Mouse (Mus musculus): Measurements from ENCODE around the gene Tnks1bp1.

Tnks1bp1 gene

DNA sequence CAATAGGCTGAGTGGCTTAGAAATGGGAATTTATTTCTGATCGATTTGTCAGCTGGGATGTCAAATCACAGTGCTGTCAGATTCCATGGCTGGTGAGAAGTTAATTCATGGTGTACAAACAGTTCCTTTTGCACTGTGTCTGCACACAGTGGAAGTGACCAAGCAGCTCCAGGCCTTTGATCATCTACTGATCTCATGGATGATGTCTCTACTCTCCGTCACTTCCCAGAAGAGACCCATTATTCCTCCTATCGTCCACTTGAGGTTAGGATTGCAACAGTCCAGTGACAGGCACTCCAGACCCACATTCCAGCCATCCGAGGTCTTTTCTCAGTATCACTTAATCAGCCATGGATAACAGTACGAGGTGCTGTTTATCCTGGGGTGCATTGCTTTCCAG is 25.9 kb downstream of the Tnks1bp1 start:
- no peak for DNase-seq (ENCODE audit: low read depth in 2 of 2, low spot score in 2 of 2)

DNA sequence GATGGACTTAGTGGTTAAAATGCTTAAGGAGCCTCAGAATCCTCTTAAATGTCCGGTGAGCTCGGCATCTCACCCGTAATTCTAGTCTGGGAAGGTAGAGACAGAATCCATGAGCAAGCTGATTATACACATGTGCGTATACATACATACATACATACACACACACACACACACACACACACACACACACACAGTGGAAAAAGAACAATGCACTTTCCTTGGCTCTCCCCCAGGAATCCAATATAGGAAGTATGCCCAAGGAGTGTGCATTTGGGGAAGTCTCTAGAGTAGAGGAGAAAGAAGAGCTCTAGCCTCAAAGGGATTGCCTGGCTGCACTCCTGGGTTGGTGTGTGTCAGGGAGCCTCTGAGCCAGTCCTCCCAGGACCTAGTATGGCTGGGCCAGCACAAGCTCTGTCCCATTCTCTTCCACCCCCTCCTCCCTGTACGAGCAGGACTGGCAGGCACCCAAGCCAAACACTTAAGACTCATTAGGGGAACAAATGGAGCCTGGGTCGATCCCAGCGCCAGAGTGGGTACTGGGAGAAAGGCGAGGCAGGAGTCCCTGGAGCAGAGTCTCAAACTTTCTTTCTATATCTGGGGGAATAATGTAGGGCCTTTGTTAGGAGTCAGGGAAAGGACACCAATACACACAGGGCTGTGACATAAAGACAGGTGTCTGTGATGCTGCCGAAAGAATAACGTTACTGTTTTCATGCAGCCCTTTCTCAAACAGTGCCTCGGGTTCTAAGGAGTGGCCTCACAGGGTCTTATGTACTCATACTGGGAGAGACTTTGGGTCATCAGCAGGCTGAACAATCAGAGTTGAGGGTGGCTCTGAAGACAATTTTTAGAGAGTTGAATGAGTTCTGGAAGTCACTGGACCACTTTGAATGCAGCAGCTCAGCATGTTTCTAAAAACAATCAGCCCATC is 41.2 kb downstream of the Tnks1bp1 start:
- DNase-seq (ENCODE audit: low read depth in 2 of 2, low spot score in 2 of 2) = no peak

DNA sequence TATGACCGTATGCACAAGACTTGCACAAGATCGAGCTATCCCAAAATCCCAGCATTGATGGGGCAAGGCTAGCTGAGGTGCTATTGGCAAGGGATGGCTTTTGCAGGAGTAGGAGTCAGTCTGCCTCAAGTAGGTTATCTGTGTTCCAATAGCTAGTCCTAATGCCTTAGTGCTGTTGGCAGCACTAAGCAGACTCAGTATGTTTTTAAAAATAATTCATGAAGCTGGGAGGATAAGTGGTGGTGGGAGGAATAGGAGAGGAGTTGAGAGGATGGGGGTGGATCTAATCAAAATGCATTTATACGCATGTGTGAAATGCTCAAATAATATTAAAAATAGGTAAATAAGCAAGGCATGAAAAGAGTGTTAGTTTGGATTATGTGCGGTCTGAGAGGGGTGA is 43.5 kb downstream of the Tnks1bp1 start:
- no peak for DNase-seq (ENCODE audit: low read depth in 2 of 2, low spot score in 2 of 2)

DNA sequence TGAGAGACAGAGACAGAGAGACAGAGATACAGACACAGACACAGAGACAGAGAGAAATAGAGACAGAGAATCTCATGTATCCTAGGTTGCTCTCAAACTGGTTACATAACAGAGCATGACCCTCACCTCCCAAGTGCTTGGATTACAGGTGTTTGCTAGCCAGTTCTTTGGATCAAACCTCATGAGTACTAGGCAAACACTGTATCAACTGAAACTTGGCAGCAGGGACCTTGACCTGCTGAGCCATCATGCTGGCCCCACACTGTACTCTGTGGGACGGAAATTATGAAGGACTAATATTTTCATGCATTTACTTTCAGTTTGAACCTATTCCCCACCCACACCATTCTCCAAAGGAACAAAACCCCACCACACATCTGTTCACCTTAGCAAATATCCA is 45.6 kb downstream of the Tnks1bp1 start:
- DNase-seq (ENCODE audit: low read depth in 2 of 2, low spot score in 2 of 2) = no peak

DNA sequence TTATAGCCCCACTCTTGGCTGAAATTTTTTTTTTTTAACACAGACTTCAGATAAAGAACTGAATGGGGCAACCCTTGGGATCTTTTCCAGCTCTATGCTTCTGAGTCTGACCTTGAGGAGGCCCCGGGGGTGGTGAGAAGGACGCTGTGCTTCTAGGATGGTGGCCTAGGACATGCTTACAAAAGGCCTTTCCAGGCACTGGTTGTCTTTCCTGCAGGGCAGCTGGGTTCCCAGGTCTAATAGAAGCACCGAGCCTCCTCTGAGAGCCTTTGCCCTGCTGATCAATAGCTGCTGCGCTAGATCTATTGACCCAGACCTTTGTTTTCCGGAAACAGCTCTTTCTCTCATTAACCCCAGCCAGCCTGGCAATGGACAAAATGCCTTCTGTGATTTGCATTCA is 48.1 kb downstream of the Tnks1bp1 start:
- no peak for DNase-seq (ENCODE audit: low read depth in 2 of 2, low spot score in 2 of 2)

DNA sequence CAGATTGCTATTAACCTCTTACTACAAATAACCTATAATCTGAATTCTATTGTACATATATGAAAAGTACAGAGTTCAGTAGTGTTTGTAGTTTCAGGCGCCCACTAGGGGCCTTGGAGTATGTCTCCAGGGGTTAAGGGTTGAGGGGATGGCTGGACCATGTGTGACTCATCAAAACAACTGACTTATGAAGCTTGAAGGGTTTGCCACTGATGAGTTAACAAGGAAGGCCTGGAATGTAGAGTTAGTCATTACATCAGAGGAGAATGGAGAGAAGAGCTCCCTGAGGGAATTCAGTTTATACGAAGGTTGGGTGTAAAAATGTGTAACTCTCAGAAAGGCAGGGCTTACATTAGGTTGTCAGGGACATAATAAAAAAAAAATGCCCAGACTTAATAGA is 50.2 kb downstream of the Tnks1bp1 start:
- DNase-seq (ENCODE audit: low read depth in 2 of 2, low spot score in 2 of 2) = no peak

DNA sequence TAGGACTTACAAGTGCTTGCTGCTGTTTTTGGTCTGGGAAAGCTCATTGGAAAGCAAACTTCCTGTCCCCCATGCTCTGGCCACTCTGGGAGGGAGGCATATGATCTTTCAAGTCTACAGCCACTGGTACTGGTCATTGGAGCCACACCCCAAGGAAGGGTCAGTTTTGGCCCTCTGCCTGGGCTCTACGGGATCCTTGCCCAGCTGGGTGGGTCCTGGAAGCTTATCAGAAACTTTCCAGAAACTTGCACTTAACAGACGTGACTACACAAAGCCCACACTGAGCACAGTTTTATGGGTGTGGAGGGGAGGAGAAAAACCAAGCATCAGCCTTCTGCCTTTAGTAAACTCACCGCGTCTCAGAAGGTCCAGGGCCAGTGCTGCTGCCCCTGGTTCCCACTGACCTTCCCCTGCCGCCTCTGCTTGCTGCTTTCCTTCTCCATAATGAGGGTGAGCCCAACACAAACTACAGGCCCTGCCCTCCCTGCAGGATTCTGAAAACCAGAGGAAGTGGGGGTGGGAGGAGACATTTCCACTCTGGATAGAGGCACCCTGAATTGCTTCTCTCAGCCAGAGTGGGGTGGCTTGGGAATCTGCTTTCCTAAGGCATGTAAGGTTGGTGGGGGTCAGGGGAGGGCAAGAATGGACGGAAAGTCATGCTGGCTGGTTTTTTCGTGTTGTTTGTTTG is 51.1 kb downstream of the Tnks1bp1 start:
- DNase-seq (ENCODE audit: low read depth in 2 of 2, low spot score in 2 of 2) = no peak

DNA sequence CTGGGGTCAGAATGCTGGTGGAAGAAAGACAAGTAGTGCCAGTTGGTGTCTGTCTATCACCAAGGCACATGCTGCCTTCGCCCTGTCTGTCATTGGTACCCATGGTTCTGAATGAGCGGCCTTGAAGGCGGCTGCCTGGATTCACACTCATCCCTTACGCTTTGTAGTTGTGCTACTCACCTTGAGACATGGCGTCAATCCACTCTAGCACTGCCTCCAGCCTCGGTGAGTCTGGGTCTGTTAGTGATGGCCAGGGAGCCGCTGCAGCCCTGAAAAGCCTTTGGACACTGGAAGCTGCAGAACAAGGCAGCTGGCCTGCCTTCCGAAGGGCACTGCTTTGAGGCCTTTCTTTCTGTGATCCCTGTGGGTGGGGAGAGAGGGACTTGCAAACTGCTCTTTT is 55.4 kb downstream of the Tnks1bp1 start:
- DNase-seq (ENCODE audit: low read depth in 2 of 2, low spot score in 2 of 2) = no peak

DNA sequence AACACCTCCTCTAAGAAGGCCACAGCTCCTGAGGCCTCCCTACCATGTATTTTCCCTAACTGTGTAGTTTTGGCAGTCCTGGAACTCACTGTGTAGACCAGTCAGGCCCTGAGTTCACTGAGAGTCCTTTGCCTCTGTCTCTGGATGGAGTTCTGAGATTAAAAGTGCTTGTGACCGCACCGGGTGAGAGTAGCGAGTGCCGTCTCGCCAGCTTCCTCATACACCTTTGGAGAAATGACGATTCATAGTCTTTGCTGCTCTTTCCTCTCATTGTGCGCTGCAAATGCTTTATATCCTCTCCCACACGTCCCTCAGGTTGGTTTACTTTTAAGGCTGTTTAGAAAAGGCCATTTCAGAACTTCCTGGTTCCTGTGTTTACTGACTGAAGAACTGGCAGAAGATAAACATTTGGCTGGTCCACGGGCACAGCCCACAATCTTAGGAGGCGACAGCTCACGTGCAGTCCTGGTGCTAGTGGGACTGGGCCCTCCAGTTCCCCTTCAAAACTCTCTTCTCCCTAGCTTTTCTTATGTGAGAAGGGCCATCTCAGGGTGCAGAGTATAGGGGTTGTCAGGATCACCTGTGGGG is 57.7 kb downstream of the Tnks1bp1 start:
- DNase-seq (ENCODE audit: low read depth in 2 of 2, low spot score in 2 of 2) = no peak

DNA sequence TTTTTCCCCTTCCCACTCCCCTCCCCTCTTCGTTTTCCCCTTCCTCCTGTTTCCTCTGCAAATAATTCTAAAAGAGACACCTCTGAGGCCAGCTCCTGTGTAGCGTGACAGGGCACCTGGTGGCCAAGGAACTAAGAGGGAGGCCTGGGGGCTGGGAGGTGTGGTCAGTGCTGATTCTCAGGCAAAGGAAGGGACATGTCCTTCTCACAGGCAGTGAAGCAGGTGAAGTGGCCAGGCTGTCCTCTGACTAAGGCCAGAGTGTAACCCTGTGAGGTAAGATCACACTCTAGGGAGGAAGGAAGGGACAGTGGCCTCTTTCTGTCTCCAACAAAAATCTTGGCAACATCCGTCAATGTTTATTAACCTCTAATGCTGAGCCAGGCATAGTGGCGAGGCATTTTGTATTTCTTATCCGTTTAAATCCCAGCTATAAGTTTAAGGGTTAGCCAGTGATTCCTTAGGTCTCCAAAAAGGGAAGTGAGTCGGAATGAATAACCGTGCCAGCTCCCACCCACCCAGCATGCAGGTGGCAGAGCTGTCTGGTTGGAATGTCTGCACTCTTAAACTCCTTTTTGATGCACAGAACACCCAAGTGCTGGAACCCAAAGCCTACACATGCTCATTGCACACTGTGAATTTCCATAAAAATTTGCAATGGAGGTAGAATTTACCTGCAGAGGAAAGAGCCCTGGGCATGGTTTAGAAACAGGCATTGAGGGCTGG is 58.4 kb downstream of the Tnks1bp1 start:
- DNase-seq (ENCODE audit: low read depth in 2 of 2, low spot score in 2 of 2) = no peak

DNA sequence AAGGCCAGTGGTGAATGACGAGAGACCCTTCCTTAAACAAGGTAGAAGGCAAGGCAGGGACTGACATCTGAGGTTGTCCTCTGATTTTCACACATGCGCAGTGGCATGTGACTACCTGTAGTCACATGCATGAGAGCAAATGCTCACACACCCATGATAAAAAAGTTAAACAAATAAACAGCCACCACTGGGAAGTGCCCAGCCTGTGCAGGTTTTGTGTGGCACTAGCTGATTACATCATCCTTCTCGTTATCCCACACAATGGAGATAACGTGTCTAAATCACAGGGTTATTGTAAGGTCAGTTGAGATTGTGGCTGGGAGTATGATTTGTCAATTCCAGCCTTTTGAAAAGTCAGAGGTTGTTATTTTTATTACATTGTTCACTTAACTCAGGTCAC is 59.1 kb downstream of the Tnks1bp1 start:
- DNase-seq (ENCODE audit: low read depth in 2 of 2, low spot score in 2 of 2) = no peak

DNA sequence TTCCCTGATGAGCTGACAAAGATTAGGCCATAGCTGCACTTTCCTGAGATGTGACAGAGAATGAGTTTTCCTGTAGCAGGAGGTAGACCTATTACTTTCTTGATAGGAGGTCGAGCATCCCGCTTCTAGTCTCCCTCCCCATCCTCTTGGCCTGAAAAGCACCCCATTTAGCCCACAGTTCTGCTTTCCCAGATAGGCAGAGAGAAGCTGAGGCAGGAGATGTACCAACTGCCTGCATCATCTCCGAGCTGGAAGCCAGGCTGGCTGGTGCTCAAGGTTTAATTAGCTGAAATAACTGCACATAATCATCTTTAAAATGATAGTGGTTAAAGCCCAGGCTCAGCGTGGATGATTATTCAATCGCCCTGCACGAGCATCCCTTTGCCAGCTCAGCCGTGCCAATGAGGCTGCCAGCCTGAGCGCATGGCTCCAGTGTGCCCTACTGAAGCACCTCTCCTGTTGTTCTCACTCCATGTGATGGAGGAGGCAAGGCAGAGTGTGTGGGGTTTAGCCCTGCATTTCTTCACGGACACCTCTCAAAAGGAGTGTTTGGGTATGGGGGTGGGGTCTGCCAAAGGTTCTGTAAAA is 62.6 kb downstream of the Tnks1bp1 start:
- no peak for DNase-seq (ENCODE audit: low read depth in 2 of 2, low spot score in 2 of 2)

Measured in CD8-positive naive resting alpha-beta T cell, adult 2 months (primary cell).